Mouse (Mus musculus) limb, embryonic 14.5 days (tissue): ENCODE measurements at regions not wholly inside any gene's neighbourhood (a gene's known extent, or its start where the extent isn't known, plus 50 kb on each side); places are given as distances from the start of the nearest gene placed in this dataset.

Source experiments
- ATAC-seq: fragments of 200-750 bp; cut with Nextera tagmentation; 2 replicates; pipeline ENCODE4 v1.8.0; 2017; ENCODE audit warnings: low read depth, moderate number of reproducible peaks, moderate TSS enrichment; ENCODE audit not compliant: low FRiP score
- DNase-seq: peaks from one replicate; pipeline ENCODE4 v3.0.0-alpha.2; 2015; ENCODE audit warnings: low spot score
- H3K27ac ChIP-seq: fragments of 300-500 bp; sonication (generic); replicated peaks from 2 replicates; pipeline ENCODE4 v1.5.1; 2014; ENCODE audit warnings: low read depth, mild to moderate bottlenecking, low read length, moderate library complexity, mixed read lengths
- H3K27me3 ChIP-seq: fragments of 300-500 bp; sonication (generic); 2 replicates; pipeline ENCODE4 v1.6.1; 2014; ENCODE audit warnings: low read length, mixed read lengths; ENCODE audit not compliant: control insufficient read depth, insufficient read depth
- H3K36me3 ChIP-seq: fragments of 300-500 bp; sonication (generic); 2 replicates; pipeline ENCODE4 v1.6.1; 2014; ENCODE audit warnings: mild to moderate bottlenecking, low read length, moderate library complexity, mixed read lengths; ENCODE audit not compliant: control insufficient read depth, insufficient read depth
- H3K4me1 ChIP-seq: fragments of 300-500 bp; sonication (generic); 2 replicates; pipeline ENCODE4 v1.6.1; 2014; ENCODE audit warnings: antibody characterized with exemption, low read length, mixed read lengths; ENCODE audit not compliant: control insufficient read depth, insufficient read depth
- H3K4me2 ChIP-seq: fragments of 300-500 bp; sonication (generic); replicated peaks from 2 replicates; pipeline ENCODE4 v1.6.1; 2014; ENCODE audit warnings: low read depth, mild to moderate bottlenecking, low read length, moderate library complexity; ENCODE audit not compliant: severe bottlenecking
- H3K4me3 ChIP-seq: fragments of 300-500 bp; sonication (generic); replicated peaks from 2 replicates; pipeline ENCODE4 v1.5.1; 2014; ENCODE audit warnings: low read length
- H3K9ac ChIP-seq: fragments of 300-500 bp; sonication (generic); 2 replicates; pipeline ENCODE4 v1.6.1; 2014; ENCODE audit warnings: mild to moderate bottlenecking, low read depth, low read length, moderate library complexity; ENCODE audit not compliant: severe bottlenecking
- H3K9me3 ChIP-seq: fragments of 300-500 bp; sonication (generic); 2 replicates; pipeline ENCODE4 v1.6.1; 2016; ENCODE audit warnings: low read length; ENCODE audit not compliant: control insufficient read depth
- POLR2A ChIP-seq: fragments of 200-500 bp; IDR thresholded peaks from 2 replicates; pipeline ENCODE4 v1.8.0; 2012; ENCODE audit warnings: inconsistent platforms, mild to moderate bottlenecking, moderate library complexity, borderline replicate concordance; ENCODE audit not compliant: insufficient read depth, insufficient read length; ENCODE audit errors: extremely low read depth
- WGBS: fragments of 180-500 bp; shearing (Covaris S2); extraction: QIAGEN DNeasy Blood & Tissue Kit; methylation state at CpG from one replicate; pipeline ENCODE4 v1.1.7; 2014; 5-methylcytosine and 5-hydroxymethylcytosine counted together

DNA sequence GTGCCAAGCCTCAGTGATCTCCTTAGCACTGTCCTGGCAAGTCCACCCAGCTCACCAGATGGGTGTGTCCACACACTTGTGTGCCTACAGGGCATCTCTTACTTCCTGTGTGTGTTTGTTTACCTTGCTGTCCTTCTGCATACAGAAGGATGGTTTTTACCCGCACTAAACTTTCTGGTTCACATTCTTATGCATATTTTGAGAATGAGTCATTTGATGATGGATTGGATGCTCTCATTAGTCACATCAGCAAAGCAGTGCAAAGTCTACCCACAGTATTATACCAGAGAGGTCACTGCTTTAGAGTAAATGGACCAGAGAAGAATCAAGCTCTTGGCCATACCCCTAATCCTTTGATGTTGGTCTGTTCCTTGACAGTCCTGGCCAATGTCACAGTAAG is 308.5 kb upstream of the Adamts16 start:
- H3K27me3 ChIP-seq: no peaks in the 10 kb centered on the region
- no peaks in the 10 kb centered on the region for H3K36me3 ChIP-seq
- no peak overlapping the region for H3K4me3 ChIP-seq
- DNase-seq (no peak), ATAC-seq (no peak)
- no peak overlapping the region for H3K4me2 ChIP-seq
- H3K27ac ChIP-seq: no peak overlapping the region
- H3K4me1 ChIP-seq: no peaks in the 10 kb centered on the region
- 63% methylated on average over 1 of the region's 1 CpGs for WGBS
- no peak overlapping the region for H3K9ac ChIP-seq
- no peak for TF ChIP-seq POLR2A
- no peaks in the 10 kb centered on the region for H3K9me3 ChIP-seq

DNA sequence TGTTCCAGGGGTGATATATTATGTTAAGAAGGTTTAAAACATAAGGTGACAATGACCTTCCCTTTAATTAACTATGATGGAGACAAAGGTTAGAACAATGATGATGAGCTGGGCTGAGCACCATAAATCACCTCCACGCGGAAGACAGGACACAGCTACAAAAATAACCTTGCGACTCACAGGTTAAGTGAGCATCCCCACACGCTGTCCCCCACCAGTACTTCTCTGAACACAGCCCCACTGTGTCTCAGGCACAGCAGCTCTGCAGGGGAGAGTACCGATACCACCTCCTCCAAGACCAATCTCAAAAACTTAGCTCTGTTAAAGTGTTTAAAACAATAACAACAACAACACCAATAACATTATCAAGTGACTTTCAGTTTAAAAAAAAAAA is 307.7 kb upstream of the Adamts16 start:
- no peak overlapping the region for H3K27ac ChIP-seq

GRCm38 (mm10) chr13:71148491-71149302 is 307.1 kb upstream of the Adamts16 start:
- Histone ChIP-seq H3K9me3 (no peaks in the 10 kb centered on the region), H3K4me3 (no peak overlapping the region), H3K9ac (no peak overlapping the region), H3K36me3 (no peaks in the 10 kb centered on the region), H3K4me2 (no peak overlapping the region), H3K4me1 (no peaks in the 10 kb centered on the region), H3K27me3 (no peaks in the 10 kb centered on the region), H3K27ac (no peak overlapping the region)
- no peak for DNase-seq
- TF ChIP-seq POLR2A: no peak
- no peak for ATAC-seq
- 46% methylated on average over 8 of the region's 8 CpGs for WGBS

More for the DNA sequence above, 307.7 kb upstream of the Adamts16 start:
- Histone ChIP-seq H3K4me1 (no peaks in the 10 kb centered on the region), H3K9me3 (no peaks in the 10 kb centered on the region), H3K36me3 (no peaks in the 10 kb centered on the region), H3K27me3 (no peaks in the 10 kb centered on the region), H3K4me2 (no peak overlapping the region), H3K9ac (no peak overlapping the region), H3K4me3 (no peak overlapping the region)
- ATAC-seq: no peak
- no peak for DNase-seq
- 57% methylated on average over 5 of the region's 5 CpGs for WGBS
- TF ChIP-seq POLR2A: no peak

DNA sequence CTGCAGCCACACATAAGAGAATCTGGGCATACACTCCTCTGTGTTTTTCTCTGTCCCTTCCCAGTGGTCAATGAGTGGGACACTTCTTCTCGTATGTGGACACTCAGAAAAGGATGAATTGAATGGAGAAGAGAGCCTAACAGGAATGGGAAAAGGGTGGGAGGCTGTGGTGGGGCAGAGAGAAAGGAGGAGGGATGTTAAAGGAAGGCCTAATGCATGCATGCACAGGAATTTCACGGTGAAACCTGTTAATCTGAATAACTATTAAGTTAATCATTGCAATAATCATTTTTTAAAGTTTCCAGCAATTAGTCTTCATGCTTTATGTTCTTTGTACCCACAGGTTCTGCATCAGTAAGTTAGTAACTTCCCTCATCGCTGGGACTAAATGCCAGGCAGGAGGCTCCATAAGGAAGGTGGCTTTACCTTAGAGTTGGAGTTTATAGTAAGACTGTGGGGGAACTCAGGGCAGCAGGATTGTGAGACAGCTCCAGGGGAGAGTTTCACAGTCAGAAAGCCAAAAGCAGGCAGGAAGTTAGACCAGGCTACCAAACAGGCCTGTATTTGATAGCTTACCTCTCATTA is 305.3 kb upstream of the Adamts16 start:
- Histone ChIP-seq H3K27ac (no peak overlapping the region), H3K4me2 (no peak overlapping the region), H3K9ac (no peak overlapping the region), H3K36me3 (no peaks in the 10 kb centered on the region), H3K4me3 (no peak overlapping the region), H3K9me3 (no peaks in the 10 kb centered on the region), H3K27me3 (no peaks in the 10 kb centered on the region), H3K4me1 (no peaks in the 10 kb centered on the region)
- ATAC-seq (no peak), DNase-seq (no peak)
- WGBS: 64% methylated on average over 3 of the region's 3 CpGs
- no peak for TF ChIP-seq POLR2A

- no peak overlapping the region for H3K9ac ChIP-seq
- no peaks in the 10 kb centered on the region for H3K4me1 ChIP-seq
- no peak overlapping the region for H3K4me2 ChIP-seq
- H3K9me3 ChIP-seq: no peaks in the 10 kb centered on the region
- WGBS: 74% methylated on average over 11 of the region's 11 CpGs
- no peak overlapping the region for H3K4me3 ChIP-seq
- no peaks in the 10 kb centered on the region for H3K27me3 ChIP-seq
- no peaks in the 10 kb centered on the region for H3K36me3 ChIP-seq
- ATAC-seq: no peak
- TF ChIP-seq POLR2A: no peak
- H3K27ac ChIP-seq: no peak overlapping the region
- DNase-seq: no peak
Measured at GRCm38 (mm10) chr13:71138745-71139312, 297.2 kb upstream of the Adamts16 start.
